Mouse (Mus musculus) G1E (cell line): ENCODE data around the gene Ppp4r1.

Experiments used
- CTCF ChIP-seq: IDR thresholded peaks from 2 replicates; pipeline ENCODE4 v1.5.1; 2012; ENCODE audit warnings: low read depth, low read length, inconsistent platforms, mixed read lengths
- GATA1 ChIP-seq: IDR thresholded peaks from 2 replicates; pipeline ENCODE4 v1.6.1; 2012; ENCODE audit warnings: borderline replicate concordance, low read length, inconsistent platforms, mixed read lengths
- POLR2AphosphoS5 ChIP-seq: IDR thresholded peaks from 2 replicates; pipeline ENCODE4 v1.6.1; 2012; ENCODE audit warnings: low read depth, low read length, inconsistent platforms; ENCODE audit not compliant: insufficient replicate concordance
- TAL1 ChIP-seq: conservative IDR thresholded peaks from 2 replicates; pipeline ENCODE4 v1.6.1; 2012; ENCODE audit warnings: low read depth, low read length, inconsistent platforms, mixed read lengths

GRCm38 (mm10) chr17:65735088-65735487 is 47.3 kb upstream of the Ppp4r1 start:
- TF ChIP-seq TAL1 (no peak), CTCF (no peak), GATA1 (no peak), POLR2AphosphoS5 (no peak)
